Mouse (Mus musculus) embryo, embryonic 9.5 days (tissue): ENCODE results near the gene Dscaml1.

ENCODE experiments used
- DNase-seq: peaks from one replicate; pipeline ENCODE4 v3.0.0-alpha.2; 2017; ENCODE audit errors: extremely low spot score

The Dscaml1 gene

DNA sequence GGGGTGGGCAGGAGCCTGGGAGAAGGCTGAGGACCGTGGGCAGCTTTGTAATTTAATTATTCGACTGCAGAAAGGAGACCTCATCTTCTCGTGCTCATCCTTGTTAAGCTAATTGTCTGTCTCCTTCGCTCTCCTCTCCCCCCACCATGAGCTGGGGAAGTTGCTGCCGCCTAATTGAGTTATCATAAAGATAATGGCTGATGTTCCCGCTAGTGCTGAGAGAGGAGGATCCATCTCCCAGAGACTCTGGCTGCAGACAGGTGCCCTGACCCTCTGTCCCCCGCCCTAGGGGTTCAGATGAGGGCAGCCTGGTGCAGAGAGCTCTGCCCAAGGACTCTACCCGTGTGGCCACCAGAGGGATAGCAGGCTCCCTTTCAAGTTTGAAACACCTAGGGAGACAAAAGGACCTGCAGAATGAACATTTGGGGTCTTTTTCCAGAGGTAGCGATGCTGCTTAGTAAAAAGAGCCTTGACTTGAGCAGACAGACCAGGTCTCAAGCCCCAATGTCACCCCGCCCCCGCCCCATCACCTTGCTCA lies 256.1 kb downstream of the Dscaml1 start:
- DNase-seq, result no peak

DNA sequence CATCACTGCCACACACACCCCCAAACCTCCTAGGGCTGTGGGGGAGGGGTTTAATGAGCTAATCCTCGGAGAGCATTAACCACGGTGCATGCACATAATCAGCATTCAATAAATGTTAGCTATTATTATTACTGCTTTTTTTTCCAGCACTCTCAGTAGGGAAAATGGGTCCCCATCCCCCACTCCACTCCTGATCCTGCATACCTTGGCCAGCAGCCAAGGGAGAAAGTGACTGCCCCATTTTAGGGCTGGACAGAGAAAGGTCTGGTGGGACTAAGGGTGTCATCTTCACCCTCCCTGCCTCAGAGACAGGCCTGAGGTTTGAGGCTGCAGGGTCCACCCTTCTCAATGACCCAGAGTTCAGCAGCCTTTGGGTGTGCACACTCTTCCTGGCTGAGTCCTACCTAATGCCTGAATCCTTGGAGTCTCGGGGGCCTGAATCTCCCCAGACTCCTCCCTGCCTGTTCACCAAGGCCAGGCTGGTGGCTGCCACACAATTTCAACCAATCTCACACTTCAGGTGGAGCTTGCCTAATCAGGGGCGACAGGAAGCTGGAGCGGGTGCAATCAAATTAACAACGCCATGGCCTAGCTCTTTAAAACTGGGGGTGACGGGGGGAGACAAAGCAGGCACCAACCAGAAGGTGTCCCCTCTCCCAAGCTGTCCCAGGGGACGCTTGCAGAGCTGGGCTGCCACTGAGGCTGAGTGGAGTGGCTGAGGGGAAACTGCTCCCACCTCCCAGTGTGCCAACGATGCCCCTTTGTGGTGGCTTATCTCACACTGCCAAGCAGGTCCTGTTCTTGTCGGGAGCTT lies 267.2 kb downstream of the Dscaml1 start:
- no peak for DNase-seq

DNA sequence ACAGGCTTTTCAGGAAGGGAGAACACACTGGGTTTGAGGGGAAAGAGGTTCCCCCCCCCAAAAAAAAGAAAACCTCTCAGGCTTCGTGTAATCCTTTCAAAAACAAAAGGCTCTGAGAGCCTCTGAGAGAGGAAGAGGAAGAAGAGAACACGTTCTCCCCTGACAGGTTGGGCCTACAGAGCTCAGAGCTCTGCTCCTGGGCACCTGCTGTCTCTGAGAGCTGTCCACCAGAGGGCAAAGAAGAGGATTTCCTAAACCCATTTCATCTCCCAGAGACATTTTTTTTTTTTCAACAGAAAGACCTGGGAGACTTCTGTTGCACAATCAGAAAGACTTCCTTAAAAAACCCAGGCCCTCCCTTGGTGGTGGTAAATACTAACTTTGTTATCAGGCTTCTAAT lies 267.8 kb downstream of the Dscaml1 start:
- DNase-seq, result no peak

DNA sequence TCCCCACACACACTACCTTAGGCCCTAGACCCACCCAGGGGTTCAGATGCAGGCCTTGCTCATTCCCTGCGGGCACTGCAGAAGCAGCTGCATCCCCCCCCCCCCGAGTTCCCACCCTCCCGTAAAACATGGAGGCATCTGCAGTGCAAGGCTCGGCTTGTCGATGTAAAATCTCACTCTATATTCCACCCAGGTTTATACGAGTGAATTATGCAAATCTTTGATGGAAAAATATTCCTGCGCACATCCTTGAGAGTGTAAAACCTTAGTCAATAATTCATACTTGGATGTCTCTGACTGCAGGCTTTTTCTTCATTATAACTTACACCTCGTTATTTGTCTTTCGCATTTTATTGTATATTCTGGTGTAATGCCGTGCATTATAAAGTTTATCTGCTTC lies 272.7 kb downstream of the Dscaml1 start:
- DNase-seq, result no peak

DNA sequence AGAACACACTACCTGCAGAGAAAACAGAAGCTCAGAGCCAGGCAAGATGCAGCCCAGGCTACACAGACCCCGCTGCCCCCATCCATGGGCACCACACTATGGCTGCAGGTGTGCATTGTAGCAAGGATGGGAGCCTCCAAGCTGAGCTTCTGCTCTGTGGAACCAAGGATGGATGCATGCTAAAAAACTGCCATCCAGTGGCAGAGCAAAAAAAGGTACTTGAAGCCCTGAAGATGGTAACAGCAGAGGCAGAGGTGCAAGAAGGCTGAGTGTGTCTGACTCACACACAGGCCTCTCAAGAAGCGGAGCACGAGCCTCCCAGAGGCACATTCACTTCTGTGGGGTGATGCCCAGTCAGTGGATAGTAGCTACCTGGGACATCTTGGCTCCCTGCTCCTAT lies 276.8 kb downstream of the Dscaml1 start:
- DNase-seq, result no peak

DNA sequence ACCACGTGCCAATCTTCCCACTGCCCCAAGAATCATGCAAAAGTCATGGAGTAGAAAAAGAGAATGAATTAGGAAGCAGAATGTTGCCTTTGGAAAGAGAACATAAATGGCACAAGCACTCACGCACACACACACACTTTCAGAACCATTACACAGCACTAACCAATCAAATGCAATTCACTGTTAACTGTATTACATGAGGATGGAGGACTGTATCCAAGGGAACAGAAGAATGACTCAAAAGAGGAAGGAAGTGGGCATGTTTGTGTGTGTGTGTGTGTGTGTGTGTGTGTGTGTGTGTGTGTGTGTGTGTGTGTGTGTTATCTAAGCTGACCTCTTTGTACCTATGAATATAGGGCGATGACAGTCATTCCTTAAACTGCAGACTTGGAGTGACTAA lies 278.0 kb downstream of the Dscaml1 start:
- DNase-seq, result no peak

DNA sequence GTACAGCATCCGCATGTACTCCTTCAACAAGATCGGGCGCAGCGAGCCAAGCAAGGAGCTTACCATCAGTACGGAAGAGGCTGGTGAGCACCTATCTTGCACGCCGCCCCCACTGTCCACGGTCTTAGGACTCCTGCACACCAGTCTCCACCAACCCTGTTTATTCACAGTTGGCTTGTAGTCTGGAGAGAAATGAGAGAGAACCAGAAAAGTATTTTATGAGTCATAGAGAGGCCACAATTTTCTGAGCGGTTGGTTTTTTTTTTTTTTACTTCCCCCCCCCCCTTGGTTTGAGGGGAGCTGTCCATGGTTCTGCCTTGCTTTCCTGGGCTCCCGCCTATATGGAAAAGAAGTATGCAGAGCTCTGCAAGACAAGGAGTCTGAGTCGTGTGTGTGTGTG lies 283.9 kb downstream of the Dscaml1 start:
- peak; percentile 4 for DNase-seq

DNA sequence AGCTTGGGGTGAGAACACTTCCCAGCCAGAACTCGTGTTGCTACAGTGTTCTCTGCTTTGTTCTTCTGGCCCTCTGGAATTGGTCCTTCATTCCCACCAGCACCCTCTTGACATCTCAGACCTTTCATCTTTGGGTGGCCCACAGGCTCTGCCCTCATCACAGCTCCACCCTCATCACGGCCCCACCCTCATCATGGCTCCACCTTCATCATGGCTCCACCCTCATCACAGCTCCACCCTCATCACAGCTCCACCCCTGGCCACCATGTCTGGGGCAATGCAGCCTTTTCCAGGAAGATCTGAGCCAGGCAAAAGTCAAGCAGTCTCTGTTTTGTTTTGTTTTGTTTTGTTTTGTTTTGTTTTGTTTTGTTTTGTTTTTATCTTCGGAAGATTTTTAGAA lies 289.0 kb downstream of the Dscaml1 start:
- no peak for DNase-seq

DNA sequence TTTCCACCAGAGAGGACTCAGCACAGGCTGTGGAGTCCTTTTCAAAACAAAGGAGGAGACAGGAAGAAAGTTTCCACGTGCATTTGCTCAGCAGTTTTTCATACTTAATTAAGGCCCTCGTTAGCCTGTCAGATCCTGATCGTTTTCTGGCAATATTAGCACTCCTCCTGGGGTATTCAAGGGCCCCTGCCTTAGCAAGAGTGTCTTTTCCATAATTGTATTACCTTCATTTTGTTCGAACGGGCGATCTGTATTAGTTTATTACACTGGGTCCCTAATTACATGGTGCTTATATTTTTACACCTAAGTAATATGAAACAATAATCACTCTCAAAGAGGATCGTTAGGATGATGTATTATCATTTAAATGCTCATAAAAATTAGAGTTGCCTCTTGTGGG lies 293.6 kb downstream of the Dscaml1 start:
- DNase-seq, result no peak

DNA sequence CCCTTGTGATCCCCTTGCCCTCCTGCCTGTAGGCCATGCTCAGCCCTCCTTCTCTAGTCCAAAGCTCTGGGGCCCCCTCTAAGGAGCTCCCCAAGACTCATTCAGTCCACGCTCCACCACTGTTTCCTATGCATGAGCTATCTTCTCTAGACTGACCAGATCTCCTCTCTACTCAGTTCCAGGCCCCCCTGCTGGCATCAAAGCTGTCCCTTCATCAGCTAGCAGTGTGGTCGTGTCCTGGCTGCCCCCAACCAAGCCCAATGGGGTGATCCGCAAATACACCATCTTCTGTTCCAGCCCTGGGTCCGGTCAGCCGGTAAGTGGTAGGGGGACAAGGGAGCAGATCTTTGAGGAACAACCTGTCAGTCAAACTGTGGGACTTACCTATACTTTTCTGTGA lies 305.4 kb downstream of the Dscaml1 start:
- DNase-seq, result no peak

DNA sequence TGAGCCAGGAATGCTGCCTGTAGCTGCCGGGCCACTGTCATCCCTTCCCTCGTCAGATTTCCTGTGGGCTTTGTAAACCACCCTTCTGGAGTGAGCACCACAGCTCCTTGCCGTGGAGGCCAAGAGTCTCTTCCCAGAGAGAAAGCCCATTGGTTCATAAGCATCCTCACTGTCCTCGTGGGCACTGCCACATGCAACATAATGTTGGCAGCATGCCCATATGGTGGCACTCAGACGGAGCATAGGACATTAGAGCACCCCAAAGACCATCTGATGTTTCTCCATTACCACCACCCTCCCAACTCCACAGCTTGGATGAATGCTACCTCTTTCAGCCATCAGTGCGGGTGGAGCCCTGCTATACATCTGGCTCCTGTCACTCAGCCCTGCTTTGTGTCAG lies 306.8 kb downstream of the Dscaml1 start:
- DNase-seq, result no peak

DNA sequence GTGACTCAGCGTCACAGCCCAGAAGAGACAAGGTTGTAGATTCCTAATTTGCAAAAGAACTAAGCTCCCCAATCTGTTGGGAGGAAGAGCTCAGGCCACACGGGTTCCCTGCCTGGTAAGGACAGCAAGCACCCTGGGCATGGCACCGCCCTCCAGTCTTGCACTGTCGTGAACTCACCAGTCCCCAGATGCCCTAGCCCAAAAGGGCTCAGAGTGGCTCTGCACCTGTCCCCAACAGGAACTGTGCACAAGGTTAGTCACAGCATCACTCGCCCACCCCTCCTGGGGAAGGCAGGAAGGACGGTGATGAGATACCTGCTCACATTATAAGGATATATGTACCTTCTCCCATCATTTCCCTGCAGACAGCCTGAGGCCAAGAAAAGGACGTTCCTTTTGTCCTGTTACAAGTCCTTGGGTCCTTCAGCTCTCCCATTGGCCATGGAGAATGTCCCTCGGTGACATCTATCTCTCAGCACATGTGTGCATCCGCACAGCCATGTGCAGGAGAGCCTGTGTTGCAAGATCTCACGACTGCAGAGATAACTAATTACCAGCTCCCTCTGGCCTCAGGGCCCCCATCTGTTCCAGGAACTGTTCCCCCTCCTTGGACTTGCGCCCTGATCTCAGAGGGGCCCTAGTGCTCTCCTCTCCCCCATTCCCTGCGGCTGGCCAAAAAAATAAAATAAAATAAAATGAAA lies 312.7 kb downstream of the Dscaml1 start:
- no peak for DNase-seq

DNA sequence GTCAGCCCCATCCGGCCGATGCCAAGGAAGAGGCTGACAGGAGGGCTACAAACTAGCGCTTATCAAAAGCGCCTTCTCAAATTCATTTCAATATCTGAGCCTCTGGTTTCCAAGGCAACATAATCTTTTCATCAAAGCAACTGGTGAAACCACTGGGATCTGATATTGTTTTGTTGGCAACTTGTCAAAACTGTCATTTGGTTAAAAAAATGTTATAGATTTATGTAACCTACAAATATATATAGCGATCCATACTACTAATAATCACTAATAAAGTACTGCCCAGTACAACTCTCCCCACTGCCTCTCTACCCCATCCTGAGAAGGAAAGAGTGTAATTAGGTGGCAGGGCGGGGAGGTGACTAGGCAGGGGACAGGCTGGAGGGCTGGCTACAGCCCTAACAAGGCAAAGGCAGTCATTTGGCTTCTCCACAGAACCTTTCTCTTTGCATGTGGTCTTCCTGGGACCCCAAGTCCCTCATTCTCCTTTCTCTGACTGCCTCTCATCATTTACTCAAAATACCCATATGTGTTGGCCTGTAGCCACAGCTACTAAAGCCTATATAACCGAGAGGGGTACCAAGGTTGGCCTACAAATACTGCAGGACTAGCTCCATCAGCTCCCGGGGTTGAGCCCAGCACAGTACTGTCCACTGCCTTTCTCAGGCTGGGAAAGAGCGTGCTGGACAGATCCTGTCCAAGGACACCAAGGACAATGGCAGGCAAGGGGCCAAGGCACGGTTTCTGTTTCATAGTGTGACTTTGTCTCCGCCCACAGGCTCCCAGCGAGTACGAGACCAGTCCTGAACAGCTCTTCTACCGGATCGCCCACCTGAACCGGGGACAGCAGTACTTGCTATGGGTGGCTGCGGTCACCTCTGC lies 313.5 kb downstream of the Dscaml1 start:
- no peak for DNase-seq

DNA sequence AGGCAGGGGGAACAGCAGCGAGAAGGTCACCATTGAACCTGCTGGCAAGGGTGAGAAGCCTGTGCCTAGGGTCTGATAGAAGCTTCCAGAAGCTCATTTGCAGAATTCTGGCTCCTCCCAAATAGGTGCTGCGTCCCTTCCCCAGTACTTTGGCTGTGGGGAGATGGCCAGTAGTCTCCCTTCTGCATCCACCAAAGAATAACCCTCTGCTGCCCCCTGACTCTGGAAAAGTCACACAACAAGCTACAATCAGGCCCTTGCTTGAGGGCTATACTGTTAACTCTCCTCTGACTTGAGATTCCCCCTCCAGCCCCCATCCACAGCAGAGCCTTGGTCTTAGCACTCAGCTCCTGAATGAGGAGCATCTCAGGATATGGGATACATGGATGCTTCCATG lies 314.2 kb downstream of the Dscaml1 start:
- peak; percentile 17 for DNase-seq

DNA sequence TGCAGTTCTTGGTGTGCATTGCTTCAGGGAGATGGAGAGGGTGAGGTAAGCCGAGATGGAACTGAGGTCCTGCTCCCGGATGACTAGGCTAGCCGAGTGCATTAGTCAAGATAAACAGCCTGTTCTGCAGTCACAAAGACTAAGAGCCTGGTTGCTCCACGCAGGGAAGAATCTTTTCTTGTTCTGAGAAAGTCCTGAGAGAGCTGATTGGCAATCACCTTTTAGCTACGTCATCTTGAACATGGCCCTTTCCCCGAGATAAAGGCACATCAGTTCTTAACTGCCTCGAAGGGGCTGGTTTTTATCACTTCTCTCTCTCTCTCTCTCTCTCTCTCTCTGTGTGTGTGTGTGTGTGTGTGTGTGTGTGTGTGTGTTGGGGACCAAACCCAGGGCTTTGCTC lies 319.0 kb downstream of the Dscaml1 start:
- DNase-seq, result no peak

DNA sequence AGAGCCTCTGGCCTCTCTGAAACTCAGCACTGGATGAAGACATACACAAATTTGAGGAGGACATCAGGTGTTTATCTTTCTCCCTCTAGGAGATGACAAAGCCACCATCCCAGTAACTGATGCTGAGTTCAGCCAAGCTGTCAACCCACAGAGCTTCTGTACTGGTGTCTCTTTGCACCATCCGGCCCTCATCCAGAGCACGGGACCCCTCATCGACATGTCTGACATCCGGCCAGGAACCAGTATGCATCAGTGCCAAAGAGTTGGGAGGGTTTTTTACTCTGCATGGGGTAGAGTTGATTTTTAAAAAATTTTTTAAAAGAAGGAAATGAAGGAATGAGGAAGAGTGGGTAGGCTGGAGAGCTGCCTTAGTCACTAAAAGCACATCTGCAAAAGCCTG lies 323.5 kb downstream of the Dscaml1 start:
- no peak for DNase-seq

DNA sequence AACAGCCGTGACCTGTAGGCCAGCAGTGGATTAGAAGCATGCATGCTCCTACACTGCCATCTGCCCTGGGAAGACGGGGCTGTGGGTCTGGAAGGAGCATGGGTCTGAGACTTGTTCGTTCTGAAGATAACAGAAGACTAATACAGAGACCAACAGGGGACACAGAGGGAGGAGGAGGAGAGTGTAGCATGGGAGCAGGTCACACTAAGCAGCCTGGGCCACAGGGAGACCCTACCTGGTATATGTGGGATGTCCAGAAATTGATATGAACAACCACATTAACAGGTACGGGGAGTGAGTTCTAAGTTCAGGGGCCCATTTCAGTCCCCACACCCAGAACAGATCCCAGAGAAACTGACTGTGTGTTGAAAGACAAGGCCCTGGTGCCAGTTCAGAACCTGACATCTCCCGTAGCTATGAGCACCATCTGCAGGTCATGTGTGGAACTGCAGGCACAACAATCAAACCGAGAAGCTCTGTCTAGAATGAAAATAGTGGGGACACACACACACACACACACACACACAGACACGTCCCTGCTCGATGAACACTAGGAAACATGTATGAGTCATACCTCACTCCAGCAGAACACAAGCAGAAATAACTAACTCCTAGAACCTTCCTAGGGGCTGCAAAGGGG lies 328.1 kb downstream of the Dscaml1 start:
- DNase-seq, result peak; percentile 66

DNA sequence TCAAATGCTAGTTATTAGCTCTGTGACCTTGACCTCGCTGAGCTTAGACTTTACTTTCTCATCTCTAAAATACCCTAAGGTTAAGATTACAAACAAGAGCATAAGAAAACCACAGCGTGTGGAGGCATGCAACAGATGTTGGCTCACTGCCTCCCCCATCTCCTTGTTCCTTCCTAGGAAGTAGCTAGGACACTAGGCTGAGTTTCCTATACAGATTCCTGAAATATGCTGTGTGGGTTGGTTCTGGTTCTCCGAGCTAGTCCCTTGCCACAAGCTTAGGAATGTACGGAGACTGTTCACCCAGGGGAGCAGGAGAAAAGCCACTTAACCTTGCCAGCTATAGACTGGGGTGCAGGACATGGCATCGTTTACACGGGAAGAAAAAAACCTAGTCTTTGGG lies 339.8 kb downstream of the Dscaml1 start:
- no peak for DNase-seq

DNA sequence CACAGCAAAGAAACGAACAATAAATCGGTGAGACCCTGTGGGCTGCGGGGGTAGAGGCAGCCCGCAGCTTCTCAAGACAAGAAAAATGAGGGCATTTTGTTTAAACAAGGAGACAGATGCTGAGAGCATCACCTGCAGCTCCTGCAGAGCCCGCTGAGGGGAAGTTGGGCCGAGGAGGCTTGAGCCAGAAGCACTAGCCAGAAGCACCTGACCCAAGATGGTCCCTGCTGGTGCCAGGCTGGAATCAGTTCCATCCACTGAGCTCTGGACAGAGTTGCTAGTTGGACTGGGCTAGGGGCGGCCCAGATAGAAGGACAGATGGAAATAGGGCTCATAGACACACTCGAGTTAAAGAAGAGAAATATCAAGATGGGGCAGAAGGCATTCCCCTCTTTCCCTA lies 340.7 kb downstream of the Dscaml1 start:
- no peak for DNase-seq

DNA sequence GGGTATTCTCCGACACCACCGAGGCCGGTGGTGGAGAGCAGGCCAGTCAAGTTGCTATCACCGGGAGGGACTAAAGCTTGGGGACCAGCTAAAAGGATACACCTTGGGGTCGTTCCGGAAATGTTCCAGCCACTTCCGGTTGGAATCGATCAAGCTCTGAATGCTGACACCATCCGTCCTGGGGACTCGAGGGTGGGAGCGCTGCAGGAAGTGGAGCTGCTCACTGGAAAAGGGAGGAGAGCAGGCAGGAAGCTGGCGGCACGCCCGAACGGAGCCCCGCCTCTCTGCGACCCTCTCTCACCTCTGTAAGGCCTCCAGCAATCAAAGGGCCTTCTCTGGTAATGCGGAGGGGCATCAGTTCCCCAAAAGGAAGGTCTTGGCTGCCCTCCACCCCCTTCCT lies 342.0 kb downstream of the Dscaml1 start:
- no peak for DNase-seq

DNA sequence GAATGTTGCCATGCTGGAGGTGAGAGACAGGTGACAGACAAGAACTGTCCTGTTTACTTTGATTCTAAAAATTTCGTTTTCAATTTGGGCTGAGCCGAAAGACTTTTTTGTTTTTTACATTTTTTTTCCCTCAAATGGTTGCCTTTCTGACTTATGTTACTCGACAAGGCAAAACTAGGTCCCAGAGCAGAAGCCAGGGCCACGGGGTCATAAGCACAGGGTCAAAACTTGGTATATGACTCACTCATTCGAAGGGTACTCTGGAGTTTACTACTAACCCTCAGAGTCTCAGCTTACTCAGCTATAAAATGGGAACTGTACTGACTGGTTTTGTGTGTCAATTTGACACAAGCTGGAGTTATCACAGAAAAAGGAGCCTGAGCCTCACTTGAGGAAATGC lies 343.2 kb downstream of the Dscaml1 start:
- DNase-seq, result no peak

DNA sequence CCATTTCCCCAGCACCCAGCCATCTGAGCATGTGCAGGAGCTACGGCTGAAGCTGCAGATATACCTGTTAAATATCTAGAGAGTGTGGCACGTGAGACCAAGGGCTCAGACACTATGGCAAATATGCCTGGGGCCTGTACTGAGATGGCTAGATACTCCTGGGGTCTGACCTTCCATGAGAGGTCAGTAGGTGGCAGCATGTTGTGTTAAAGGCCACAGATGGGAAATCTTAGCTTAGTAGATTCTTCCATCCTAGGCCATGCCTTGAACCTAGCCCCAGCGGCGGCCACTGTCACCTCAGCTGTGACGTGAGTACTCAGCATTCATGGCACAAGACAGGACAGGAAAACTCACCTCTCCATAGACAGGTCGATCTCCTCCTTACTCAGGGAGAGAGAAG lies 347.7 kb downstream of the Dscaml1 start:
- DNase-seq, result no peak
